ENCODE assay signal across 10 mouse cellular contexts in the genomic region with DNA sequence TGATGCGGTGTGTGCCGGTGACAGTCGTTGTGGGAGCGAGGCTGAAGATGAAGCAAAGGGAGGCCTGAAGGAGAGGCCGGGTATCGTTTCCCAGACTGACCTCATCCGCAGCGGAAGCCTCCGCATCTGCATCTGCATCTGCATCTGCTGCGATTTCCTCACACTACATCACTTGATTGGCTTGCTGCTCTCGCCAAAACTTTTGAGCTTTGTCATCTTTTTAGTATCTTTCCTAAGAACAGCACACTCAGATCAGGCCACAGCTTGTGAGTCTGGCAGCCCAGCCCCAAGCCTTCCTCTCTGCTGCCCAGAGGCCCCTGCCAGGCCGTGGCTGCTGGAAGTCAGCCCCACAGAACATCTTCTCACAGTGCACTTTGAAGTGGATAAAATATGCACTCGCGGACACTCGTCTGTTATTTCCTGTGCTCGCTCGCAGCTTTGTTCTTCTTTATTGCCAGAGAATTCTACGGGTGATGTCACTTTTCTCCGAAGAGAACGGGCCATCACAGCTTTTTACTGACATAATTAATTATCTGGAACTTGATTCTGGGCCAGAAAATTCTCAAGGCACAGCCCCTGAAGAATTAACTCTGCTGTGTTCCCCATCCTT.
DNase-seq lines count a peak whose midpoint lies in the region; ATAC-seq and TF ChIP-seq lines count a peak whose summit lies in the region.
"Had no signal": no experiment of that assay in that cellular context is flagged by ENCODE, and none has a peak within 500 bp of the region (broad histone marks: within the 10 kb centered on the region; RNA-seq: fewer than 3 reads in every experiment).

No protein-coding gene starts in this region.

- H3K27me3 ChIP-seq in forebrain, embryonic 13.5 days = no peaks in the 10 kb centered on the region
- H3K27me3 ChIP-seq in stomach, embryonic 14.5 days (ENCODE audit: control insufficient read depth, insufficient read depth, low read length) = no peaks in the 10 kb centered on the region
- H3K27me3 ChIP-seq: CH12.LX; liver, embryonic 13.5 days had no signal

- H3K36me3 ChIP-seq in forebrain, embryonic 13.5 days (ENCODE audit: poor library complexity, severe bottlenecking) = no peaks in the 10 kb centered on the region
- no peaks in the 10 kb centered on the region for H3K36me3 ChIP-seq in stomach, embryonic 14.5 days (ENCODE audit: control insufficient read depth, insufficient read depth, low read length)
- H3K36me3 ChIP-seq: liver, embryonic 13.5 days had no signal

- peak; percentile 81 for ATAC-seq in forebrain, embryonic 13.5 days
- ATAC-seq in stomach, embryonic 14.5 days (ENCODE audit: insufficient number of reproducible peaks, insufficient read depth, low FRiP score, low read depth) = peak; percentile 71; the same call in 1 of the 2 replicates

- intact Hi-C loops in heart, postnatal 25 days (cut with DNase I) = no loop called here

- H3K4me2 ChIP-seq in forebrain, embryonic 13.5 days = peak overlapping the region; percentile 45
- H3K4me2 ChIP-seq in stomach, embryonic 14.5 days (replicated peaks; ENCODE audit: low read depth, low read length) = peak overlapping the region; percentile 26; the same call in 1 of the 2 replicates
- H3K4me2 ChIP-seq: liver, embryonic 13.5 days had no signal

- peak; percentile 20 to 28 for DNase-seq in layer of hippocampus, postnatal 10 days (ENCODE audit: low spot score in 2 of 2)
- no peak for DNase-seq in layer of hippocampus, adult 8-10 months (ENCODE audit: low spot score in 2 of 2)
- DNase-seq in heart, postnatal 25 days (ENCODE audit: low spot score) = peak; percentile 32
- DNase-seq in lung, adult 2 months = peak; percentile 21
- DNase-seq in cerebellum, adult 11 months = no peak
- DNase-seq in left cerebral cortex, adult 11 months (ENCODE audit: low spot score) = no peak
- DNase-seq: liver, embryonic 13.5 days had no signal

- 32% methylated on average over 20 of the region's 20 CpGs for WGBS in forebrain, embryonic 13.5 days
- WGBS in lung, adult 2 months = 30% methylated on average over 20 of the region's 20 CpGs
- WGBS in stomach, embryonic 14.5 days = 43% methylated on average over 20 of the region's 20 CpGs

- no peak for TF ChIP-seq CTCF in lung, adult 2 months (IDR thresholded peaks at IDR 0.05; ENCODE audit: insufficient read depth, low read length)

- H3K4me3 ChIP-seq in forebrain, embryonic 13.5 days = peak overlapping the region; percentile 11; the same call in 1 of the 2 replicates
- peak overlapping the region; percentile 6 for H3K4me3 ChIP-seq in lung, adult 2 months (replicated peaks; ENCODE audit: extremely low read depth, low read depth, low read length)
- no peak overlapping the region for H3K4me3 ChIP-seq in stomach, embryonic 14.5 days (ENCODE audit: low read depth, low read length)
- H3K4me3 ChIP-seq: liver, embryonic 13.5 days had no signal

- H3K4me1 ChIP-seq in forebrain, embryonic 13.5 days = peaks cover 22% of the 10 kb centered on the region
- H3K4me1 ChIP-seq in lung, adult 2 months (ENCODE audit: control insufficient read depth, insufficient read depth, low read length) = peaks cover 4% of the 10 kb centered on the region; the same call in 1 of the 2 replicates
- peaks cover 10% of the 10 kb centered on the region for H3K4me1 ChIP-seq in stomach, embryonic 14.5 days (ENCODE audit: control insufficient read depth, insufficient read depth, low read length)
- H3K4me1 ChIP-seq: liver, embryonic 13.5 days had no signal

- H3K9me3 ChIP-seq in forebrain, embryonic 13.5 days (replicated peaks) = no peaks in the 10 kb centered on the region
- H3K9me3 ChIP-seq in stomach, embryonic 14.5 days (ENCODE audit: control insufficient read depth, low read depth, low read length) = no peaks in the 10 kb centered on the region
- H3K9me3 ChIP-seq: liver, embryonic 13.5 days had no signal

- peak overlapping the region; percentile 42; the same call in 1 of the 2 replicates for H3K27ac ChIP-seq in forebrain, embryonic 13.5 days
- H3K27ac ChIP-seq in stomach, embryonic 14.5 days (ENCODE audit: low read length) = peak overlapping the region; percentile 81; the same call in 1 of the 2 replicates
- H3K27ac ChIP-seq: liver, embryonic 13.5 days had no signal

- peak overlapping the region; percentile 7; the same call in 1 of the 2 replicates for H3K9ac ChIP-seq in forebrain, embryonic 13.5 days
- no peak overlapping the region for H3K9ac ChIP-seq in stomach, embryonic 14.5 days (replicated peaks; ENCODE audit: low read depth, low read length)
- H3K9ac ChIP-seq: liver, embryonic 13.5 days had no signal

- TF ChIP-seq POLR2A in lung, adult 2 months (IDR thresholded peaks at IDR 0.05; ENCODE audit: borderline replicate concordance, extremely low read depth, low read depth, low read length) = no peak

Comparison
In these comparisons a context has a peak if more than half of its experiments do, and no peak if none do; other contexts are left out.
1. DNase-seq: peak in layer of hippocampus, postnatal 10 days (2 of 2), heart, postnatal 25 days (single experiment) and lung, adult 2 months (single experiment); none in layer of hippocampus, adult 8-10 months (0 of 2), cerebellum, adult 11 months (single experiment) and left cerebral cortex, adult 11 months (single experiment).